Mouse (Mus musculus): ENCODE measurements at regions not wholly inside any gene's neighbourhood (a gene's known extent, or its start where the extent isn't known, plus 50 kb on each side); places are given as distances from the start of the nearest gene placed in this dataset.

DNA sequence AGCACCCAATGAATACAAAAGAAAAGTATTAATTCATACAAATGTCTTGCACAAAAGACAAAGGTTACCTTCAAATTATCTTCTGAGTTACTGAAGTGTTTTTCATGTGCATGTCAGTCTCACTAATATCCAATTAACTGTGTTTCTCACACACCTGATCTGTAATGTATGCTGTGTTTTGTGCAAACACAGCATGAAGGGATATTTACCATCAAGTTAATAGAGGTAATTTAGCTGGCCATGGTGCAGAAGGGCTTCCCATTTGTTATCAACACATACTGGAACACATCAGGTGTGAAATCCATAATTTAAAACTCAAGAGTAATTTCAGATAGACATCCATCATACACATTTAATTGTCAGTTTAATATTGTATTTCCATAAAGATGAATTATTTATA is 178.2 kb upstream of the Klhl1 start:
- Histone ChIP-seq H3K27ac (replicated peaks; ENCODE audit: insufficient read depth, low read depth, low read length) (no peak overlapping the region), H3K27me3 (ENCODE audit: control insufficient read depth, insufficient read depth, low read length) (no peaks in the 10 kb centered on the region), H3K4me3 (ENCODE audit: insufficient read depth, low read depth, low read length) (no peak overlapping the region), H3K79me2 (ENCODE audit: control insufficient read depth, insufficient read depth, low read length) (no peaks in the 10 kb centered on the region), H3K4me1 (ENCODE audit: control insufficient read depth, insufficient read depth, low read length) (no peaks in the 10 kb centered on the region), H3K36me3 (ENCODE audit: control insufficient read depth, insufficient read depth, low read length) (no peaks in the 10 kb centered on the region), H3K9ac (ENCODE audit: low read depth, low read length) (no peak overlapping the region)
- no peak for TF ChIP-seq CTCF (IDR thresholded peaks at IDR 0.05; ENCODE audit: low read depth, low read length)
- no peak for TF ChIP-seq POLR2A (IDR thresholded peaks at IDR 0.05; ENCODE audit: extremely low read depth, insufficient read depth, low read length)
- DNase-seq (ENCODE audit: extremely low read depth, low read depth, low spot score), result no peak

DNA sequence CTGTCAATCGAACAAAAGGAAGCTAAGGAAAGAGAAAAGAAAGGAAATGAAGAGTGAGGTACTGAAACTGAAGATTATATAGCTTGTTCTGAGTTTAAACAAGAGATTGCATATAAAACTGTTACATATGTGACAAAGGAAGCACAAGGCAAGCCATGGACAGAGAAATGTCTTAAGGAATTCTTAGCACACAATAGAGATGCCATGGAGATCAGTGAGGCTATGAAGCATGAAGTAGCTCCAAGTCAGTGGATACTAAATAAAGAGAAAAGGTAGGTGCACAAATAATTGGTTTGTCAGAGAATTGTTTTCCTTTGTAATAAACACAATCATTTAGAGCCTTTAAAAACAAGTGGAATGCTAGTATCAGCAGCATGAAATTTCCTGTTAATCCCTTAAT is 172.0 kb upstream of the Klhl1 start:
- no peak overlapping the region for H3K9ac ChIP-seq (ENCODE audit: low read depth, low read length)
- DNase-seq (ENCODE audit: extremely low read depth, low read depth, low spot score), result no peak
- H3K27ac ChIP-seq (replicated peaks; ENCODE audit: insufficient read depth, low read depth, low read length), result no peak overlapping the region
- WGBS, result 45% methylated on average over 1 of the region's 1 CpGs
- no peaks in the 10 kb centered on the region for H3K36me3 ChIP-seq (ENCODE audit: control insufficient read depth, insufficient read depth, low read length)
- no peak for TF ChIP-seq POLR2A (IDR thresholded peaks at IDR 0.05; ENCODE audit: extremely low read depth, insufficient read depth, low read length)
- no peaks in the 10 kb centered on the region for H3K27me3 ChIP-seq (ENCODE audit: control insufficient read depth, insufficient read depth, low read length)
- H3K4me3 ChIP-seq (ENCODE audit: insufficient read depth, low read depth, low read length), result no peak overlapping the region
- H3K4me1 ChIP-seq (ENCODE audit: control insufficient read depth, insufficient read depth, low read length), result no peaks in the 10 kb centered on the region
- no peaks in the 10 kb centered on the region for H3K79me2 ChIP-seq (ENCODE audit: control insufficient read depth, insufficient read depth, low read length)

DNA sequence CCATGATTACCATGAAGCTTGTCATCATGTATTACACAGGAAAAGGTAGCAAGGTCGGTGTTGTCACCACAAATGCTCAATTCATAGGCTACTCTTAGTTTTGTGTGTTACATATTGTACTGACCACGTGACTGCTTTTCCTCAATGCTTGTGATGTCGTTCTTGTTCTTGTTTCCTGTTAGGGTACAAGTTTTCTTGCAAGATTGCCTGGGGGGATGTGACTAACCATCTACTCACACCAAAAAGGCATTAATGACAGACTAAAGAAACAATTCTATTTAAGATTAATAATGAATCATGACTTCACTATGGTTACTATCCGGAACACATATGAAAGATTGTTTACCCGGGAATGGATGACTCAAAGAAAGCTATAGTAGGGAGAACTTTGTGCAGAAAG is 165.0 kb upstream of the Klhl1 start:
- H3K9ac ChIP-seq (ENCODE audit: low read depth, low read length), result no peak overlapping the region
- no peak overlapping the region for H3K27ac ChIP-seq (replicated peaks; ENCODE audit: insufficient read depth, low read depth, low read length)
- TF ChIP-seq POLR2A (IDR thresholded peaks at IDR 0.05; ENCODE audit: extremely low read depth, insufficient read depth, low read length), result no peak
- no peak for TF ChIP-seq CTCF (IDR thresholded peaks at IDR 0.05; ENCODE audit: low read depth, low read length)
- DNase-seq (ENCODE audit: extremely low read depth, low read depth, low spot score), result no peak
- H3K36me3 ChIP-seq (ENCODE audit: control insufficient read depth, insufficient read depth, low read length), result no peaks in the 10 kb centered on the region
- no peaks in the 10 kb centered on the region for H3K4me1 ChIP-seq (ENCODE audit: control insufficient read depth, insufficient read depth, low read length)
- no peak overlapping the region for H3K4me3 ChIP-seq (ENCODE audit: insufficient read depth, low read depth, low read length)
- no peaks in the 10 kb centered on the region for H3K27me3 ChIP-seq (ENCODE audit: control insufficient read depth, insufficient read depth, low read length)
- 66% methylated on average over 5 of the region's 5 CpGs for WGBS
- H3K79me2 ChIP-seq (ENCODE audit: control insufficient read depth, insufficient read depth, low read length), result no peaks in the 10 kb centered on the region

DNA sequence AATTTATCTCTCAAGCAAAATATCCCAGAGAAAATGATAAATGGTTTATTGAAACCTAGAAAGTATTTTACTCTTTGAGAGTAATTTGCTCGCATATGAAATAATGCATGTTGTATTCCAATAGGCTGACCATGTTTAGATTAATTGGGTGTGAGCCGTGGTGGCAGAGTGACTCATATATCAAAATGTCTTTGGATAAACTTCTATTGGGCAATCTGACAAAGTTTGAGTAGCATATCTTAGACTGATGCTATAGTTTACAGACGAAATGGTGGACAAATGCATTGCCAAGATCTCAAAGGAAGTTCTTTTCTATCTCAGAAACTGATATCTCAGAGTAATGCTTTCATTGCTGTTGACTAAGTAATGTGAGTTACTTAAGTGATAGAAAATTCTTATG is 162.8 kb upstream of the Klhl1 start:
- Histone ChIP-seq H3K9ac (ENCODE audit: low read depth, low read length) (no peak overlapping the region), H3K36me3 (ENCODE audit: control insufficient read depth, insufficient read depth, low read length) (no peaks in the 10 kb centered on the region), H3K4me1 (ENCODE audit: control insufficient read depth, insufficient read depth, low read length) (no peaks in the 10 kb centered on the region), H3K27ac (replicated peaks; ENCODE audit: insufficient read depth, low read depth, low read length) (no peak overlapping the region), H3K79me2 (ENCODE audit: control insufficient read depth, insufficient read depth, low read length) (no peaks in the 10 kb centered on the region), H3K4me3 (ENCODE audit: insufficient read depth, low read depth, low read length) (no peak overlapping the region), H3K27me3 (ENCODE audit: control insufficient read depth, insufficient read depth, low read length) (no peaks in the 10 kb centered on the region)
- no peak for DNase-seq (ENCODE audit: extremely low read depth, low read depth, low spot score)
- TF ChIP-seq POLR2A (IDR thresholded peaks at IDR 0.05; ENCODE audit: extremely low read depth, insufficient read depth, low read length), result no peak
- no peak for TF ChIP-seq CTCF (IDR thresholded peaks at IDR 0.05; ENCODE audit: low read depth, low read length)
- 64% methylated on average over 3 of the region's 3 CpGs for WGBS

DNA sequence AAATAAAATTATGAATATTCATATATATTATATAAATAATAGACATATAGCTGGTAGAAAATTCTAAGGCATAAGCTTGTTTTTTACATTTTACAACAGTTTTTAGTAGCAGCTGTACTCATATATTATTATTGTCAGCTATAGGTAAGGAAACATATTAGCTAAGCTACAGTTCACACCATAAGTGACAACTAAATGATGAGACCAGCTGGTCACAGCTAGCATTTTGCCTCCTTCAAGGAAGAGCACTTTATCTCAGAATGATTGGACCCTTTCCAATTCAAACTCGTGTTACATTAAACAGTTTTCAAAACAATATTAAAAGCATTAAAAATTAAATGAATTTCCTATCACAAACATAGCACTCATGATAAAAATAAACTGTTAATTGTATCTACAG is 157.3 kb upstream of the Klhl1 start:
- Histone ChIP-seq H3K9ac (ENCODE audit: low read depth, low read length) (no peak overlapping the region), H3K79me2 (ENCODE audit: control insufficient read depth, insufficient read depth, low read length) (no peaks in the 10 kb centered on the region), H3K27me3 (ENCODE audit: control insufficient read depth, insufficient read depth, low read length) (no peaks in the 10 kb centered on the region), H3K27ac (replicated peaks; ENCODE audit: insufficient read depth, low read depth, low read length) (no peak overlapping the region), H3K4me1 (ENCODE audit: control insufficient read depth, insufficient read depth, low read length) (no peaks in the 10 kb centered on the region), H3K4me3 (ENCODE audit: insufficient read depth, low read depth, low read length) (no peak overlapping the region), H3K36me3 (ENCODE audit: control insufficient read depth, insufficient read depth, low read length) (no peaks in the 10 kb centered on the region)
- no peak for DNase-seq (ENCODE audit: extremely low read depth, low read depth, low spot score)
- 57% methylated on average over 1 of the region's 1 CpGs for WGBS
- TF ChIP-seq POLR2A (IDR thresholded peaks at IDR 0.05; ENCODE audit: extremely low read depth, insufficient read depth, low read length) (no peak), CTCF (IDR thresholded peaks at IDR 0.05; ENCODE audit: low read depth, low read length) (no peak)

DNA sequence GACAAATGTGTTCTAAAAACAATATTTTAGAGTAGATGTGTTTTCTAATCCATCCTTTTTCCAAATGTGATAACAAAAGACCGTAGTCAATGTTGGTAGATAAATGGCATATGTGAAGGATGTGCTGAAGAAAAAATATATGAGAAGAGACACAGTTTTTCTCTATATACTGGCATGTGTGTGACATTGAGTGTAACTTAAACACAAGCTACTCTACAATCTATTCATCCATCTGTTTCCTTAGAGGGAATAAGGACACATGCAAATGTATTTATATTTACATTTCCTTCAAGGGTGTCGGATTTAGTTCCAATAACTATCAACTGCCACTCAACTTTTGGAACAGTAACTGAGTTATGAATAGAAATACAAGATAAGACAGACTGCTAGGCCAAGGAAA is 149.7 kb upstream of the Klhl1 start:
- Histone ChIP-seq H3K4me3 (ENCODE audit: insufficient read depth, low read depth, low read length) (no peak overlapping the region), H3K27ac (replicated peaks; ENCODE audit: insufficient read depth, low read depth, low read length) (no peak overlapping the region), H3K36me3 (ENCODE audit: control insufficient read depth, insufficient read depth, low read length) (no peaks in the 10 kb centered on the region), H3K4me1 (ENCODE audit: control insufficient read depth, insufficient read depth, low read length) (no peaks in the 10 kb centered on the region), H3K79me2 (ENCODE audit: control insufficient read depth, insufficient read depth, low read length) (no peaks in the 10 kb centered on the region), H3K9ac (ENCODE audit: low read depth, low read length) (no peak overlapping the region), H3K27me3 (ENCODE audit: control insufficient read depth, insufficient read depth, low read length) (no peaks in the 10 kb centered on the region)
- TF ChIP-seq POLR2A (IDR thresholded peaks at IDR 0.05; ENCODE audit: extremely low read depth, insufficient read depth, low read length), result no peak
- no peak for TF ChIP-seq CTCF (IDR thresholded peaks at IDR 0.05; ENCODE audit: low read depth, low read length)
- no peak for DNase-seq (ENCODE audit: extremely low read depth, low read depth, low spot score)
- WGBS, result 62% methylated on average over 2 of the region's 2 CpGs

Data from liver, adult 2 months (tissue).